In genomic region chr7:34192825-34193224, GRCm38 (mm10) we compare ENCODE assay signal across 30 mouse cellular contexts. TPM values are rescaled to one million over a fixed set of nuclear protein-coding genes. Genes with fewer than 3 reads are reported as not detected.
DNase-seq lines count a peak whose midpoint lies in the region; ATAC-seq and TF ChIP-seq lines count a peak whose summit lies in the region.
"Had no signal": no experiment of that assay in that cellular context is flagged by ENCODE, and none has a peak within 500 bp of the region (broad histone marks: within the 10 kb centered on the region; RNA-seq: fewer than 3 reads in every experiment).

No protein-coding gene starts in this region.

- 0 out of 2 replicates have a peak, but pooled peaks cover 4% of the 10 kb centered on the region for H3K4me1 ChIP-seq in lung, postnatal 0 days (ENCODE audit: insufficient read depth, low read depth, low read length)
- H3K4me1 ChIP-seq in lung, adult 2 months (ENCODE audit: control insufficient read depth, insufficient read depth, low read length), result peaks cover 6% of the 10 kb centered on the region; the same call in 1 of the 2 replicates
- peaks cover 7% of the 10 kb centered on the region for H3K4me1 ChIP-seq in midbrain, embryonic 14.5 days (ENCODE audit: control insufficient read depth, insufficient read depth, low read length)

- TF ChIP-seq EP300 in lung, postnatal 0 days (IDR thresholded peaks at IDR 0.05), result no peak

- TF ChIP-seq POLR2A in lung, adult 2 months (IDR thresholded peaks at IDR 0.05; ENCODE audit: borderline replicate concordance, extremely low read depth, low read depth, low read length), result no peak

- WGBS in lung, postnatal 0 days, result 94% methylated on average over 6 of the region's 6 CpGs
- WGBS in lung, adult 2 months, result 87% methylated on average over 6 of the region's 6 CpGs
- WGBS in midbrain, embryonic 14.5 days, result 93% methylated on average over 6 of the region's 6 CpGs

- no peaks in the 10 kb centered on the region for H3K27me3 ChIP-seq in lung, postnatal 0 days (replicated peaks; ENCODE audit: insufficient read depth, low read length)
- H3K27me3 ChIP-seq in midbrain, embryonic 14.5 days (ENCODE audit: control insufficient read depth, insufficient read depth, low read length), result no peaks in the 10 kb centered on the region
- H3K27me3 ChIP-seq: limb, embryonic 12.5 days; lung, embryonic 15.5 days had no signal

- no peak overlapping the region for H3K4me3 ChIP-seq in lung, postnatal 0 days (ENCODE audit: low read depth, low read length)
- no peak overlapping the region for H3K4me3 ChIP-seq in lung, adult 2 months (replicated peaks; ENCODE audit: extremely low read depth, low read depth, low read length)
- H3K4me3 ChIP-seq in midbrain, embryonic 14.5 days (replicated peaks; ENCODE audit: low read depth, low read length), result no peak overlapping the region
- H3K4me3 ChIP-seq: forebrain, embryonic 10.5 days; limb, embryonic 12.5 days; lung, embryonic 15.5 days had no signal

- peaks cover 24% of the 10 kb centered on the region; the same call in 1 of the 2 replicates for H3K36me3 ChIP-seq in lung, postnatal 0 days (ENCODE audit: insufficient read depth, low read length)
- peaks cover 44% of the 10 kb centered on the region for H3K36me3 ChIP-seq in midbrain, embryonic 14.5 days (ENCODE audit: control insufficient read depth, insufficient read depth, low read length)

- no peak for ATAC-seq in lung, postnatal 0 days
- ATAC-seq in granulocyte monocyte progenitor cell, adult 5-6 weeks (replicated peaks; ENCODE audit: poor library complexity, severe bottlenecking), result peak; percentile 70
- peak; percentile 83 for ATAC-seq in monocyte, adult 5-6 weeks (replicated peaks; ENCODE audit: insufficient number of reproducible peaks, low FRiP score, low TSS enrichment, poor library complexity, severe bottlenecking)
- no peak for ATAC-seq in midbrain, embryonic 14.5 days (ENCODE audit: low FRiP score, low TSS enrichment)
- ATAC-seq: hindbrain, postnatal 0 days; intestine, embryonic 16.5 days; midbrain, embryonic 16.5 days had no signal

- H3K9me3 ChIP-seq in lung, postnatal 0 days (ENCODE audit: low read length), result no peaks in the 10 kb centered on the region
- no peaks in the 10 kb centered on the region for H3K9me3 ChIP-seq in midbrain, embryonic 14.5 days (ENCODE audit: control insufficient read depth, low read length)
- H3K9me3 ChIP-seq: forebrain, embryonic 10.5 days; limb, embryonic 12.5 days; lung, embryonic 15.5 days had no signal

- H3K9ac ChIP-seq in lung, postnatal 0 days (replicated peaks; ENCODE audit: low read depth), result no peak overlapping the region
- no peak overlapping the region for H3K9ac ChIP-seq in midbrain, embryonic 14.5 days (replicated peaks; ENCODE audit: low read length)
- H3K9ac ChIP-seq: limb, embryonic 12.5 days; lung, embryonic 15.5 days had no signal

- no peak overlapping the region for H3K27ac ChIP-seq in lung, postnatal 0 days (ENCODE audit: low read length)
- H3K27ac ChIP-seq in midbrain, embryonic 14.5 days (replicated peaks; ENCODE audit: low read depth, low read length), result no peak overlapping the region
- H3K27ac ChIP-seq: forebrain, embryonic 10.5 days; hindbrain, postnatal 0 days; limb, embryonic 12.5 days; lung, embryonic 15.5 days had no signal

- peak; percentile 14 for DNase-seq in lung, postnatal 0 days (ENCODE audit: low spot score)
- DNase-seq in lung, adult 2 months, result no peak
- DNase-seq in brain, adult 2 months (ENCODE audit: low read depth, low spot score), result peak; percentile 16
- no peak for DNase-seq in thymus, adult 18-20 months
- DNase-seq in midbrain, embryonic 14.5 days, result no peak
- DNase-seq in gastrocnemius, postnatal 10 days, result no peak
- DNase-seq: adrenal gland, adult 2 months; cerebellum, adult 8-10 months; kidney, adult 9 months; kidney, postnatal 14 days; right cerebral cortex, postnatal 25 days had no signal

- H3K4me2 ChIP-seq in lung, postnatal 0 days (replicated peaks; ENCODE audit: low read depth, low read length), result no peak overlapping the region
- H3K4me2 ChIP-seq in midbrain, embryonic 14.5 days (ENCODE audit: low read length), result no peak overlapping the region
- H3K4me2 ChIP-seq: heart, embryonic 11.5 days; limb, embryonic 12.5 days; liver, embryonic 11.5 days; lung, embryonic 15.5 days had no signal

- TF ChIP-seq CTCF in lung, postnatal 0 days (IDR thresholded peaks at IDR 0.05), result no peak
- no peak for TF ChIP-seq CTCF in lung, adult 2 months (IDR thresholded peaks at IDR 0.05; ENCODE audit: insufficient read depth, low read length)

RNA-seq across cellular contexts. Expression of gene Pdcd2l, which starts 3.6 kb away (rescaled TPM):
- polyA plus RNA-seq in lung, postnatal 0 days (2015; fragmentation: Nextera tagmentation; extraction: Ambion mirVana), result 34.0 and 37.9 TPM in 2 replicates
- 19.1 and 23.7 TPM in 2 replicates for polyA plus RNA-seq in lung, adult 2 months (2012; rRNA removed)
- total RNA-seq in granulocyte monocyte progenitor cell, adult 5-6 weeks (2014; fragmentation: Nextera tagmentation), result 32.8 and 40.4 TPM in 2 replicates
- total RNA-seq in granulocyte monocyte progenitor cell, adult 5-6 weeks (2017), result 18.3 and 39.8 TPM in 2 replicates
- 22.9 to 36.0 TPM (median 31.0 TPM) in 3 replicates for total RNA-seq in monocyte, adult 5-6 weeks (2017)
- 67.7 and 77.4 TPM in 2 replicates for polyA plus RNA-seq in midbrain, embryonic 14.5 days (2014; fragmentation: Nextera tagmentation; extraction: Ambion mirVana)
- total RNA-seq in gastrocnemius, postnatal 10 days (2021), result 10 to 100 TPM; 19.5 to 23.2 TPM

RNA-seq across cellular contexts. Expression of gene Uba2, which starts 23.4 kb away (rescaled TPM):
- polyA plus RNA-seq in lung, postnatal 0 days (2015; fragmentation: Nextera tagmentation; extraction: Ambion mirVana), result 82.8 and 91.2 TPM in 2 replicates
- 23.9 and 42.1 TPM in 2 replicates for polyA plus RNA-seq in lung, adult 2 months (2012; rRNA removed)
- total RNA-seq in granulocyte monocyte progenitor cell, adult 5-6 weeks (2014; fragmentation: Nextera tagmentation), result 150 and 160 TPM in 2 replicates
- 207 and 213 TPM in 2 replicates for total RNA-seq in granulocyte monocyte progenitor cell, adult 5-6 weeks (2017)
- 107 to 120 TPM (median 115 TPM) in 3 replicates for total RNA-seq in monocyte, adult 5-6 weeks (2017)
- 159 and 203 TPM in 2 replicates for polyA plus RNA-seq in midbrain, embryonic 14.5 days (2014; fragmentation: Nextera tagmentation; extraction: Ambion mirVana)
- 10 to 100 TPM; 47.2 to 55.3 TPM for total RNA-seq in gastrocnemius, postnatal 10 days (2021)

RNA-seq across cellular contexts. Expression of gene Gpi1, which starts 37.3 kb away (rescaled TPM):
- 122 and 123 TPM in 2 replicates for polyA plus RNA-seq in lung, postnatal 0 days (2015; fragmentation: Nextera tagmentation; extraction: Ambion mirVana)
- 164 and 199 TPM in 2 replicates for polyA plus RNA-seq in lung, adult 2 months (2012; rRNA removed)
- 653 and 773 TPM in 2 replicates for total RNA-seq in granulocyte monocyte progenitor cell, adult 5-6 weeks (2014; fragmentation: Nextera tagmentation)
- total RNA-seq in granulocyte monocyte progenitor cell, adult 5-6 weeks (2017), result 606 and 815 TPM in 2 replicates
- total RNA-seq in monocyte, adult 5-6 weeks (2017), result 219 to 290 TPM (median 277 TPM) in 3 replicates
- 192 and 216 TPM in 2 replicates for polyA plus RNA-seq in midbrain, embryonic 14.5 days (2014; fragmentation: Nextera tagmentation; extraction: Ambion mirVana)
- 100 to 1,000 TPM; 954 to 962 TPM for total RNA-seq in gastrocnemius, postnatal 10 days (2021)

RNA-seq across cellular contexts. Expression of gene Gm6096, which starts 58.0 kb away (rescaled TPM):
- not detected in 2 replicates for polyA plus RNA-seq in lung, postnatal 0 days (2015; fragmentation: Nextera tagmentation; extraction: Ambion mirVana)
- polyA plus RNA-seq in lung, adult 2 months (2012; rRNA removed), result not detected in 2 replicates
- not detected in 2 replicates for total RNA-seq in granulocyte monocyte progenitor cell, adult 5-6 weeks (2014; fragmentation: Nextera tagmentation)
- total RNA-seq in granulocyte monocyte progenitor cell, adult 5-6 weeks (2017), result not detected in 2 replicates
- total RNA-seq in monocyte, adult 5-6 weeks (2017), result not detected in 3 replicates
- 0.84 TPM in 1 of 2 replicates, not detected in the other for polyA plus RNA-seq in midbrain, embryonic 14.5 days (2014; fragmentation: Nextera tagmentation; extraction: Ambion mirVana)
- total RNA-seq in gastrocnemius, postnatal 10 days (2021), result not detected
- total RNA-seq: adrenal gland, adult 2 months; adrenal gland, postnatal 4 days; gastrocnemius, adult 18-20 months; gastrocnemius, postnatal 4 days; hindbrain, postnatal 0 days; layer of hippocampus, adult 18-20 months; layer of hippocampus, postnatal 14 days; MEL had no signal
- polyA plus RNA-seq: adrenal gland, adult 2 months; embryonic facial prominence, embryonic 11.5 days; forebrain, embryonic 10.5 days; heart, postnatal 0 days; hindbrain, postnatal 0 days; intestine, embryonic 16.5 days; liver, embryonic 11.5 days; midbrain, embryonic 16.5 days; urinary bladder, adult 2 months had no signal

RNA-seq across cellular contexts. Expression of gene Wtip, which starts 59.8 kb away (rescaled TPM):
- 7.9 and 8.5 TPM in 2 replicates for polyA plus RNA-seq in lung, postnatal 0 days (2015; fragmentation: Nextera tagmentation; extraction: Ambion mirVana)
- 41.1 and 41.2 TPM in 2 replicates for polyA plus RNA-seq in lung, adult 2 months (2012; rRNA removed)
- not detected in 2 replicates for total RNA-seq in granulocyte monocyte progenitor cell, adult 5-6 weeks (2014; fragmentation: Nextera tagmentation)
- total RNA-seq in granulocyte monocyte progenitor cell, adult 5-6 weeks (2017), result 0.09 and 0.26 TPM in 2 replicates
- total RNA-seq in monocyte, adult 5-6 weeks (2017), result not detected in 3 replicates
- 2.8 TPM in 2 replicates for polyA plus RNA-seq in midbrain, embryonic 14.5 days (2014; fragmentation: Nextera tagmentation; extraction: Ambion mirVana)
- total RNA-seq in gastrocnemius, postnatal 10 days (2021), result 10 to 100 TPM; 10.5 to 15.2 TPM
- total RNA-seq: MEL had no signal

Comparison
In these comparisons a context has a peak if more than half of its experiments do, and no peak if none do; other contexts are left out.
1. DNase-seq: peak in lung, postnatal 0 days (single experiment) and brain, adult 2 months (single experiment); none in lung, adult 2 months (single experiment), thymus, adult 18-20 months (0 of 2), midbrain, embryonic 14.5 days (single experiment) and gastrocnemius, postnatal 10 days (single experiment).
2. ATAC-seq: peak in granulocyte monocyte progenitor cell, adult 5-6 weeks (single experiment) and monocyte, adult 5-6 weeks (single experiment); none in lung, postnatal 0 days (single experiment) and midbrain, embryonic 14.5 days (single experiment).